Mouse (Mus musculus): Measurements from ENCODE around the gene Fbxo46.
"Not testable (repeated sequence)": the region's sequence is repeated elsewhere in the genome, so short reads cannot be mapped to it uniquely, and the experiment has no call there.

Gene Fbxo46

DNA sequence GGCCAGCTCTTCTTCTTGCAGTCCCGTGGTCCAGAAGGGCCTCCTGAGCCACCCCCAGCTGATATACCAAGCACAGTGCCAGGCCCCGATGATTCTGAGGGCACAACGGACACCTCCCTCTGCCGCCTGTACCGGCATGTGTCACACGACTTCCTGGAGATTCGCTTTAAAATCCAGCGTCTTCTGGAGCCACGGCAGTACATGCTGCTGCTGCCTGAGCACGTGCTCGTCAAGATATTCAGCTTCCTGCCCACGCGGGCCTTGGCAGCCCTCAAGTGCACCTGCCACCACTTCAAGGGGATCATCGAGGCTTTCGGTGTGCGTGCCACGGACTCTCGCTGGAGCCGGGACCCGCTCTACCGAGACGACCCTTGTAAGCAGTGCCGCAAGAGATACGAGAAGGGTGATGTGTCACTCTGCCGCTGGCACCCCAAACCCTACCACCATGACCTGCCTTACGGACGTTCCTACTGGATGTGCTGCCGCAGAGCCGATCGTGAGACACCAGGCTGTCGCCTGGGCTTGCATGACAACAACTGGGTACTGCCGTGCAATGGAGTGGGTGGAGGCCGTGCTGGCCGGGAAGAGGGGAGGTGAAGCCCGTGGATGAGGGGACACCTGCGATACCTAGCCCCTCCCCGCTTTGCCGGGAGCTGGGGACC is 17.1 kb downstream of the Fbxo46 start:
- DNase-seq (ENCODE audit: low spot score): no peak

DNA sequence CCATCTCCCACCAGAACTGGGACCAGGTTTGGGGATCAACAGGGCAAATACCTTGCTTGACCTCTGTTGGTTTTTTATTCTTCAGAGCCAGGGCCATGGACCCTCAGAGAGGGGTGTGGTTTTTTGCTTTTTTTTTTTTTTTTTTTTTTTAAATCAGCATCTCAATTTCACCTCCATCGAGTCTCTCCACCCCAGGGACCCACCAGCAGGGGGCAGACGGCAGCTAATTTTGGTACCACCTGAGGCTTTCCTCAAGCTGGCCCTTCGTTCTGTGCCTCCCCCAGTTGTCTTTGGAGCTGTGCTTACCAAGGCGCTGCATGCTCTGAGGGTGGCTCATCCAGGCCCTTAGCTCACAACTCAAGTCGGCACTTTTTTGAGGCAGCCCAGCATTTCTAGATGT is 17.7 kb downstream of the Fbxo46 start:
- DNase-seq (ENCODE audit: low spot score): no peak

DNA sequence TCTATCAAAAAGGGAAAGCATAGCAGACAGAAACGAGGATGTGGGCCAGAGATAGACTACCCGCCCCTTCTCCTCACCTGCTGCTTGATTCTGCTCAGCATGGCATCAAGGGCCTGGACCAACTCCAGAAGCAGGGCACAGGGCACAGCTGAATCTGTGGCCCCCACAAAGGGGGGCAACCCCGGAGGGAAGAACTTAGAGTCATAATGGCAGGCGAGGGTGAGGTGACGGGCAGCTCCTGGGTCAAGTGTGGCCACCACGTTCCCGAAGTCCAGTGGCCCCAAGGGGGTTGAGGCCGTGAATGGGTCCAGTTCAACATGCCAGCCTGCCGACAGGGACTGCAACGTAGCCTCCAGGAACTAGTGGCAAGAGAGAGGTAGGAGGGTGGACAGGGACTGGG is 27.1 kb downstream of the Fbxo46 start:
- no peak for DNase-seq (ENCODE audit: low spot score)

DNA sequence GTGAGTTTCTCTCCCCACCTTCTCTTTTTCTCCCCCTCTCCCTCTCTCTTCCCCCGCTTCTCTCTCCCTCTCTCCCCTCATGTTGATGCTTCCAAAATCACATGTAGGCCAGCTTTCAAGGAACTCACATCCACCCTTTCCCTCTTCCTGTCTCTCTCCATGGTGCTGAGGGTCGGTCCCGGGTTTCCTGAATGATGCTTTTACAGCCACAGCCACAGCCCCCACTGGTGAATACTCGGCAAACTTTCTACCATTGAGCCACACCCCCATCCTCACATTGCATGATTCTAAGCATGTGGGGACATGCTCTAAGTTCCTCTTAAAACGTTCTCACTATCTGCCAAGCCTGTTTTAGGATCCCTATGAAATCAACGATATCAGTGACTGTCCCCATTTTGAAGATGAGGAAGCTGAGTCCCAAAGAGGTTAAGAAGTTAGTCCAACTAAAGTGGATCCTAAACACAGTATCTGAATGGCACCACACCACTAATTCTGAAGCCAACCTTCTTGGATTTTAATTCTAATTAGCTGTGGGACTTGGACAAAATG is 27.9 kb downstream of the Fbxo46 start:
- DNase-seq (ENCODE audit: low spot score): no peak

DNA sequence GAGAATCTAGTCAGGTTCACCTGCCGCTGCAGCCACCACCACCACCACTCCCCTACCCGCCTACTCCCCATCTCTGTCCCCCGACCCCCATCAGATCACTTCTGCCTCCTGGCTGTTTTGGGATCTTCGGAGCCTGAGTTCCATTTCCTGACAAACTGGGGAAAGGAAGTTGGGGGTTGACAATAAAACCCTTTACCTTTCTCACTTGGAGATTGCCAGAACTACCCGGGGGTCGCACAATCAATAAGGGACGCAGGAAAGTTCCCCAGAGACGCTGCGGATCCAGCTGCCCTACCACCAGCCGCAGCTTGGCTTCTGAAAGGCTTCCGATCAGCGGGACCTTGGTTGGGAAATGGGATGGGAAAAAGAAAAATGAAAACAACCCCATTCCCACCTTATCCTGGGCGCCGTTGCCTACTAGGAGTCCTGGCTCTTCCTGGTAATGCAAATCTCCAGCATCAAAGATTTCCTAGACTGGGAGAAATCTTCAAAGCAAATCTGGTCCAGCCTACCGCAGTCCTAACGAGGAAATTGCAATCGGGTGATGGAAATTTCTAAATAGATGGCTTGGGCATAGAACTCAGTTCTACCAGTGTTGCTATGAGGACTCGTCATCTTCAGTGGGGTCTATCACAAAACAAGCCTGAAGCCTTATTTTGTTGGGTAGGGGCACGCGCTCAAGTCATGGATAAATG is 28.7 kb downstream of the Fbxo46 start:
- no peak for DNase-seq (ENCODE audit: low spot score)

DNA sequence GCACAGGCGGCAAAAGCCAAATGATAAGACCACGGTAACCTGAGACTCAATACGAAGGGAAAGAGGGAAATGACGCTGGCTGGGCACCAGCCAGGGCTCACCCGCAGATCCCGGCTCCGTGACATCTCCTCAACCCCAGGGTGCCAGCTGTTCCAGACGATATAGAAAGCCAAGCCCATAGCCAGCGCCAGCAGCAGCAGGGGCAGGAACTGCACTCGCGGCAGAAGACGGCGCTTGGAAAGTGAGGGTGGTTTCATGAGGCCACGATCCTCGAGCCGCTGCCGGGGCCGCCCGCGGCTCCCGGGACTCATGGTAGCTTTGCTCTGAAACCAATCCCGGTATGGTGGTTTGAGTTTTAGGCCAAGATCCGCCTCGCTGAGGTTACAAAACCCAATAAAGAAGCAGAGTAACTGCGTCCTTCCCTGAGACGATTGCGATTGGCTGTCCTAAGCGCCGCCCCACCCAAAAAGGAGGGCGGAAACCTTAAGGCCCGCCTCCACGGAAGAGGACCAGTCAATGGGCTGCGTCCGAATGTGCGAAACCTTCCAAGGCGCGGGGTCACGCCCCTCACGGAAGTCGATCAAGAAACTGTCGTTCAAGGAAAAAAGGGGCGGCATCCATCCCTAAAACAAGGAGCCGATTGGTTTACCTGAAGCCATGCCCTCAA is 29.3 kb downstream of the Fbxo46 start, which contains the start of gene Qpctl:
TSS of gene Qpctl (minus strand) at position 417 of the 667 bp plus-strand sequence.
- peak; percentile 99 for DNase-seq (ENCODE audit: low spot score)

DNA sequence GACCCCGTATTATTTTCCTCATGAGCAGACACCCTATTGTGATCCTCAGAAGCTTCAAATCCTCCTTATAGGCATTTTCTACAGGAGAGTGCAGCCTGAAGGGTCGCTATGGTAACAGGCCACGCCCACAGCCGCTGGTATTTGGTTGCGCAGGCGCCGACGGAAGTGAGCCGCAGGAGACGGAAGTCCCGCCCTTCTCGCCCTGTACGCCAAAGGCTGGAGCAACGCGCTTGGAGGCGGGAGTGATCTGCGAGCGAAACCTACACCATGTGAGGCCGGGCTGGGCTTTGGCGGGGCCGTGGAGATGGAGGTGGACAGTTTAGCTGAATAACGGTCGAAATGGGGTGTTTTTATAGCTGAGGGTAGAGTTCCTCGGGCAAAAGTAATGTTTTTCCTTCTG is 30.0 kb downstream of the Fbxo46 start, which contains the start of gene Snrpd2:
TSS of gene Snrpd2 (plus strand) at position 97 of the 400 bp plus-strand sequence.
- peak; percentile 96 for DNase-seq (ENCODE audit: low spot score)

DNA sequence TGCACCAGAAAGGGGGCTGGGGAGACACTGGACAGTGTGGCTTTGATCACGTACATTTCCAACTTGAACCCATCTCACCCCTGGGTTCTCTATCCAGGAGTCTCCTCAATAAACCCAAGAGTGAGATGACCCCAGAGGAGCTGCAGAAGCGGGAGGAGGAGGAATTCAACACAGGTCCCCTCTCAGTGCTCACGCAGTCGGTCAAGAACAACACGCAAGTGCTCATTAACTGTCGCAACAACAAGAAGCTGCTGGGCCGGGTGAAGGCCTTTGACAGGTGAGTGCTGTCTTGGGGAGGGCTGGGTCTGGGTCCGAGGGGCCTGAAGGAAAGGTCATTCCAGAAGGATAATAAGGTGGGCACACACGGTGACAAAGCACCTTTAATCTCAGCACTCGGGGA is 31.5 kb downstream of the Fbxo46 start:
- not testable (repeated sequence) for DNase-seq (ENCODE audit: low spot score)

DNA sequence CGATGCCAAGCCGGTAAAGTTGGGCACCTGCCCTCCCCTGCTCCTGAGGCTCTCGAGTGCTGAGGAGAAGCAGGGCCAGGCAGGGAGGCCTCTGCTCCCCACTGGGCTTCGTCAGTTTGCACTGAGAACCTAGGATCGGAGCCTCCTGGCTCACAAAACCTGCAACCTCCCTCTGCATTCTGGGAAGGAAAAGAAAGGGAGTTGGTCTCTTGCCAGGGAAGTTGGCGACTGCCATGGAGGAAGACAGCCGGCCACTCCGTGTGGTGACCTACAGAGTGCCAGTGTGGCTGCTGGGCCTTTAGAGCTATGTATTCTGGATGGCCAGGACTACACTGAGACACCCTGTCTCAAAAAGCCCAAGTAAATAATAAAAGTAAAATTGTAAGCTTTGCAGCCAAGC is 35.1 kb downstream of the Fbxo46 start:
- no peak for DNase-seq (ENCODE audit: low spot score)

DNA sequence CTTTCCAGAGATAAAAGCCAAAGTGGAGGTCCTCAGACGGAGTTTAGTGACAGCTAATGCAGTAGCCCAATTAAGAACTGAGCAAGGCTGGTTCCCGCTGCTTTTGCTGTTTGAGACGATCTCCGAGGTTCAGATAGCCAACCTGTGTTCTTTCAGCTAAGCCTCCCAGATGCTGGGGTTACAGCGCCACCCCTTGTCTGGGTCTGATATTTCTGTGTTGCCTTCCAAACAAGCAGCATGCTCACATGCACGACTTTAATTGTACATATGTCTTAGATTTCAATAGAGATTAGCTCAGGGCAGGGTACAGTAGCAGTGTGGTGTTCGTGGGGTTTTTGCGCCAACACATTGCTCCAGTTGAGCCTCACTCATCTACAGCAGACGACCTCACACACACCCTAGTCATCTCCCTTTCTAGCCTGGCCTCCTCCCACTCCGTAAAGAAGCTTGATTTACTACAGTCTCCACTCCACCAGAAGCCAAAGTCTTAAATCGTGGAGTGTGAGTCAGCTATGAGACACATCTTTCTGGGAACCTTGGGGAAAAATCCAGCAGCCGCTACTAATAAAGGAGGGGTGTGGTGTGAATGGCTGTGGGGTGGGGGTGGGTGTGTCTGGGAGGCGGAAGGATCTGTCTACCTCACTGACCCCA is 36.3 kb downstream of the Fbxo46 start:
- DNase-seq (ENCODE audit: low spot score): no peak

DNA sequence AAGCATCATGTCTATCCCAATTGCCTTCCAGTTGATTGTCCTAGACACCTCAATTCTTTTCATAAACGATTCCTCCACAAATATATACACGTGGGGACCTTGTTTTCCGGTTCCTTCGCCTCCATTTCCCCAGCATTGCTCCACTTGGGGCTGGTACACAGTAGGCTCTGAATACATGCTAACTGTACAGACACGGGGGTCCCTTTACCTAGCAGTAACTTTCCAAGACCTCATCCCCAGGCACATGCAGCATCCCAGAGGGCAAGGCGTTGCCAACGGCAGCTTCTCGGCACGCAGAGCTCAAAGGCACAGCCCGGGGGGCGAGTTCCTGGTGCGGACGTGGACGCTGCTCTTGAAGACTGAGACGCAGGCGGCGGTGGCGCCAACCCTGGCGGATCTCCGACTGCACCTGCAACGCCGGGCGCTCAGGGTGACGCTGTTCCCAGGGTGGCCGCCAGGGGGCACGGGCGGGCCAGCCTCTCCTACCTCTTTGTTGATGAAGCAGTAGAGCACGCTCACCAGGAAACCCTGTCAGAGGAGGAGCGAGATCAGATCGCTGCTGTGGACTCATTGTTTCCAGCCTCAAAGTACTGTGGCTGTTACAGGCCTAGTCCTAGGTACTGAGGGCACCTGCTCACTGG is 37.6 kb downstream of the Fbxo46 start:
- peak; percentile 88 for DNase-seq (ENCODE audit: low spot score)

DNA sequence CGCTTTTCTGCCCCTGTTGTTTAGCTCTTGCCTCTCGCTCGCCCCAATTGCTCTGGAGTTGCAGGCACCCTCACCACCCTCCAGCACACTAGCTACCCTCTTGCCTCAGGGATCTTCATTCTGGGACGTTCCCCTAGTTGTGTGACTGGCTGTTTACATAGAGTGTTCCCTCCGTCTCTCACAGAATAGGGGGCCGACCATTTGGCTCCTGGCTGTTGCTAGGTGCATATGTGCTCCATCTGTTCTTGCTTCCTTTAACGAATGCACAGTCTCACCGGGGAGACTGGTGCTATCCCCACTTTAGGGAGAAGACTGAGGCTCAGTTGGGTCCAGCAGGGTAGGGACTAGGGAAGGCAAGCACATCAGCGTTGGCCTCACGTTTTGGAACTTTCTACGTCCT is 38.9 kb downstream of the Fbxo46 start:
- no peak for DNase-seq (ENCODE audit: low spot score)

DNA sequence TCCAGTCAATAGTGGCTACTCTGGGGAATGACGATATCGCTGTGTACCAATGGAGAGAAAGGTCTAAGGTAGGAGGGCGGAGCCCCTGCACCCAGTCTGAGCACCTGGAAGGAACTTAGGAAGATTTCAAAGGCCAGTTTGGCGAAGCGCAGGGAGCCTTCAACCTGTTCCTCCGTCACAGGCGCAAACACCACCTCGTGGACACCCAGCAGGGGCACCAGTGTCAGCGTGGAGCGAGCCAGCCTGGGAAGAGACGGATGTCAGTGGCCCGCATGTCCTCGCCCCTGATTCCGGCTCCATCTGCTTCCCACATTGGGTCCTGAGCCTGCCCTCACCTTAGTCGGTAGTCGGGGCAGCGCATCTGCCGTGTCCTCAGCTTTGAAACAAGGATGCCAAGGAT is 39.8 kb downstream of the Fbxo46 start:
- DNase-seq (ENCODE audit: low spot score): no peak

DNA sequence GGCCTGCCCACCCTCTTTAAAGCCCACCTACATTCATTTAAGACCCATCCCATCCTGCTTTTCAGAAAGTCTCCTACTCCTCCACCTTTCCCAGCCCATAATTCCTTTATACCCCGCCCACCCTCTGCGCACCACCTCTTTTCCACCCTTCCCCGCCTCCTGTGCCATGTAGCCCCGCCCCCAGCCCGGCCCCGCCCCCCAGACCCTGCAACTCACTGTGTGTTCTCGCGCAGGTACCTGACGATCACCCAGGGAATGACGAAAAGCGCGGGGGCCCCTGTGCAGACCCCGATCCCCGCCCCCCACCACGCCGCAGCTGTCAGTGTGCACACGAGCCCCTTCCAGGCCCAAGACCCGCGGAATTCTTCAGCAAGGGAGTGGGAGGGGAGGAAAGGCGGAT is 40.5 kb downstream of the Fbxo46 start:
- no peak for DNase-seq (ENCODE audit: low spot score)

DNA sequence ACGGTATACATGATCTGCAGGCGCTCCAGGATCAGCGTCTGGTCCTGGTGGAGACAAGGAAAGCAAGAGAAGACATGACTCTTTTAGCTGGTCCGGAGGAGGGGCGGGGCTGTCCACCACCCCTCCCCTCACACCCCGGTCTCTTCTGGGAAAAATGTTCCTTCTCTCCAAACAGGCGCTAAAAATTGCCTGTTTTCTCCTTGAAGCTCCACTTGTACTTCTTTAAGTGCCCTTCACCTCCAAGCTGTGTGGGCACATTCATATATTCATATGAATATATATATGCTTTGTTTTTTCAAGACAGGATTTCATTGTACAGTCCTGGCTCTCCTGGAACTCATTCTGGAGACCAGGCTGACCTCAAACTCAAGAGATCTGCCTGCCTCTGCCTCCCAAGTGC is 43.3 kb downstream of the Fbxo46 start:
- no peak for DNase-seq (ENCODE audit: low spot score)

DNA sequence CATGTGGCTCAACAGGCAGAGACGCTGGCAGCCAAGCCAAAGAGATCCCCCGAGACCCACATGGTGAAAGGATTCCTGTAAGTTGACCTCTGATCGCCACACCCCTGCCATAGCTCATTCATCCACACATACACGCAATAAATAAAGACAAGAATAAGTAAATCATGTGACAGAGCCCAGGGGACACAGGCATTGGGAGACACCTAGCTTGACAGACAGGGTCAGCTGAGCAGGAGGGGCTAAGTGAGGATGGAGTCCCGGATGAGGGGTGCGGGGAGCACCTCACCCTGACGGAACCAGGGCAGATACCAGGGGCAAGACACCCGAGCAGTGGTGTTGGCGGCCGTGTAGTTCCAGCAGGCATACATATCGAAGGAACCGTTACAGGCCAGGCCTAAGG is 44.1 kb downstream of the Fbxo46 start:
- no peak for DNase-seq (ENCODE audit: low spot score)

DNA sequence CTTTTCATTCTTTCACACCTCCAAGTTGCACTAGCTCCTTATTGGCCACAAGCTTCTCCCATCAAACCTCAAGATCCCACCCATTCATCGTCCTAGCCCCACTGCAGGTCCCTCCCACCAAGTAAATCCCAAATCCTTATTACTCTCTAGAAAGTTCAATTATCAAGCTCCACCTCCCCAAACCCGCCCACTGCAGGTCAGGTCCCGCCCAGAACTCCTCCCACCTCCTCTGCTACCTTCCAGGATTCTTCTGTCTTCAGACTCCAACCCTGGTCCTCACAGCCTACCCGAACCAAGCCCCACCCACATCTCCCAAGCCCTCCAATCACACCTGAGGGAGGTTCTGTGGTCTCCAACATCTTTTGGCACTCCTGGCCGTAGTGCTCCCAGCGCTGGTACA is 44.5 kb downstream of the Fbxo46 start:
- DNase-seq (ENCODE audit: low spot score): peak; percentile 52

DNA sequence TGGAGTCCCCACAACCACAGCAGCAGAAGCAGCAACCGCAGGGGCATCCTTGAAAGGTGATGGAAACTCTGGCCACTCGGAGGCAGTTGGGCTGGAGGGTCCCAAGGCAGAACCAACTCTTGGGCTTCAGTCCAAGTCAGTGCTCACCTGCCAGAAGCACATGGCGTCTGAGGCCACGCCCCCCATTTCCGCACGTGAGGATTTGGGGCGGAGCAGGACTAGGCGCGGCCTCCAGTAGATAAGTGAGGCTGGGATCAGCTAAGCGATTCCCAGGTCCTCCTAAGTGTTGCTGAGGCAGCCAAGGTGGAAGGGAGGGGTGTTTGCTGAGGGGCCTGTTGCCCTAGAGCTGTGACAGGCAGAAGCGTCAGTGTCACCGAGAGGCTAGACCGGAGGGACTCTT is 45.3 kb downstream of the Fbxo46 start:
- DNase-seq (ENCODE audit: low spot score): peak; percentile 58

DNA sequence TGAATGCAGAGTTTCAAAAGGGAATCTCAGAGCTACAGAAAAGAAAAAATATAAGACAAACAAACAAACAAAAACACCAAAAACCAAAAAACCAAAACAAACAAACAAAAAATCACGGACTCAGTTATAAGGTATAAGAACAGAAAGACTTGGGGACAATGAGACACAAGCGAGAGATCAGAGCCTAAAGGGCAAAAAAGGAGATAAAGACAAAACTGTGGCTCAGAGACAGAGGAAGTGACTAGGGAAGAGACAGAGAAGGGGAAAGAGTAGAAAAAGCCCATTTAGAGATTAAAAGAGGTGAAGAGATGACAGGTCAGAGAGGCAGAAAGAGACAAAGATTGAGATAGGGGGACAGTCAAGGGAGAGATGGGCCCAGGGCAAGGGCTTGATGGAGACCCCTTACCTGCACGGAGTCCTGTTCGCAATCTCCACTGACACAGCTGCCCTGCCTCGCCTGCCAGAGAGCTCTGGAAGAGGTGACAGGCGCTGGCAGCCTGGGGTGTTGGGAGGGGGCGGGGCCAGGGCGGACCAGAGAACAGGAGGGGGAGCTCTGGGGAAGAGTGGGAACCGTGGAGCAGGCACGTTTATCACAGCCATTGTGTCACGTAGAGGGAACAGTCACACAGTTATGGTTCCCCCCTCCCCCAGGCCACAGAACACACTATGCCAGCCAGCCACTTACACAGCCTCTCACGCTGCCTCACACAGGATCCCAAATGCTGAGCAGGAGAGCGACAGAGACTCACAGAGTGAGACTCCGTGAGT is 46.2 kb downstream of the Fbxo46 start, which contains the start of gene Gipr:
TSS of gene Gipr (minus strand) at position 472 of the 768 bp plus-strand sequence.
- DNase-seq (ENCODE audit: low spot score): no peak

DNA sequence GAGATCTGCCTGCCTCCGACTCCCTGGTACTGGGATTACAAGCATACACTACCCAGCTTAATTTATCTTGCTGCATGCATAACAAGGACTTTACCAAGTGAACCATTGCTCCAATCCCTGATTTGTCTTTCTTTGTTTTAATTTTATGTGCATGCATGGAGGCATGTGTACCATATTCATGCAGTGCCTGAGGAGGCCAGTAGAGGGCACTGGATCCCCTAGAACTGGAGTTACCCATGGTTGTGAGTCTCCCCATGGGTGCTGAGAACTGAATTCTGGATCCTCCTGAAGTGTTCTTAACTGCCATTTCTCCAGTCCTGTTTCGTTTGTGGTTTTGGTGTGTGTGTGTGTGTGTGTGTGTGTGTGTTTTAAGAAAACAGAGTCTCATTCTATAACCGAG is 47.3 kb downstream of the Fbxo46 start:
- DNase-seq (ENCODE audit: low spot score): no peak

DNA sequence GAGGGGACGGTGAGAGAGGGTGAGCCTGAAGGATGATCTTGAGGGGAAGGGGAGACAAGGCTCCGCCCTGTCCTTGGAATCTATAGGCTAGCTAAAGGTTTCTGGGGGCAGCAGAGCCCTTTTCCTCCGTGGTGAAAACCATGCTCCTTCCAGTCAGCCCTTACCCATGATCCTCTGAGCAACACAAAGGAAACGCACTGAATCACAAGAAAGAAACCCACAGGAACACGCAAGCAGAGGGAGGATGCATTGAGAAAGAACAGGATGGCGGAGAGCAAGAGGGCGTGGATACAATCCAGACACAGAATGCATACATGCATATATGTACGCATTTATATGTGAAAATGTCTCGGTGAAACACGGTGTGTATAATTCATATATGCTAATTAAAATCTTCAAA is 49.8 kb downstream of the Fbxo46 start:
- no peak for DNase-seq (ENCODE audit: low spot score)

Measured in testis, postnatal 14 days (tissue).